Mouse (Mus musculus) spleen, adult 2 months (tissue): ENCODE measurements around the gene Tyrobp. TPM values are rescaled to one million over a fixed set of nuclear protein-coding genes. Genes with fewer than 3 reads are reported as not detected.

Experiments
- DNase-seq, 2 experiments: peaks; one replicate each; pipeline versions ENCODE4 v3.0.0 to v3.0.0-alpha.2; 2012 to 2021; ENCODE audit warnings: low spot score in 2 of 2, low read depth in 1 of 2
- H3K27ac ChIP-seq: fragments of 200-500 bp; 2 replicates; pipeline ENCODE4 v1.5.1; 2012; ENCODE audit warnings: low read length, inconsistent platforms; ENCODE audit not compliant: insufficient read depth
- H3K27me3 ChIP-seq: fragments of 200-500 bp; 2 replicates; pipeline ENCODE4 v1.6.1; 2012; ENCODE audit warnings: mild to moderate bottlenecking, moderate library complexity, low read length, inconsistent platforms; ENCODE audit not compliant: control insufficient read depth, insufficient read depth
- H3K36me3 ChIP-seq: fragments of 200-500 bp; 2 replicates; pipeline ENCODE4 v1.6.1; 2012; ENCODE audit warnings: mild to moderate bottlenecking, low read length, inconsistent platforms; ENCODE audit not compliant: control insufficient read depth, insufficient read depth
- H3K4me1 ChIP-seq: fragments of 200-500 bp; 2 replicates; pipeline ENCODE4 v1.6.1; 2011; ENCODE audit warnings: inconsistent platforms; ENCODE audit not compliant: control insufficient read depth, insufficient read depth, insufficient read length
- H3K4me3 ChIP-seq: fragments of 200-500 bp; 2 replicates; pipeline ENCODE4 v1.5.1; 2011; ENCODE audit warnings: mild to moderate bottlenecking, inconsistent platforms; ENCODE audit not compliant: insufficient read depth, insufficient read length; ENCODE audit errors: extremely low read depth
- CTCF ChIP-seq: fragments of 200-500 bp; IDR thresholded peaks from 2 replicates; pipeline ENCODE4 v1.5.1; 2011; ENCODE audit warnings: mild to moderate bottlenecking, inconsistent platforms; ENCODE audit not compliant: insufficient read depth, insufficient read length, insufficient replicate concordance; ENCODE audit errors: extremely low read depth
- POLR2A ChIP-seq: fragments of 200-500 bp; IDR thresholded peaks from 2 replicates; pipeline ENCODE4 v1.6.1; 2011; ENCODE audit warnings: low read depth, low read length, inconsistent platforms
- WGBS: fragments of 180-500 bp; shearing (Covaris S2); methylation state at CpG from one replicate; pipeline ENCODE4 v1.1.7; 2018; 5-methylcytosine and 5-hydroxymethylcytosine counted together
- polyA plus RNA-seq: library from polyadenylated mRNA; depleted of rRNA; stranded (reverse); fragments of >200 nt; gene quantifications from 2 replicates; pipeline ENCODE4 v1.2.3, GENCODE M21; 2012

Tyrobp gene
- polyA plus RNA-seq, 1 experiment = 569 TPM

GRCm38 (mm10) chr7:30436879-30437278, 23.3 kb downstream of the Tyrobp start:
- no peaks in the 10 kb centered on the region for H3K4me1 ChIP-seq
- WGBS = 18% methylated on average over 10 of the region's 10 CpGs
- no peaks in the 10 kb centered on the region for H3K36me3 ChIP-seq
- H3K4me3 ChIP-seq = no peak overlapping the region
- no peak for DNase-seq
- H3K27me3 ChIP-seq = peaks cover 2% of the 10 kb centered on the region; the same call in 1 of the 2 replicates
- no peak overlapping the region for H3K27ac ChIP-seq
- TF ChIP-seq CTCF = no peak
- no peak for TF ChIP-seq POLR2A

- no peaks in the 10 kb centered on the region for H3K36me3 ChIP-seq
- H3K4me1 ChIP-seq = peaks cover 3% of the 10 kb centered on the region; the same call in 1 of the 2 replicates
- 78% methylated on average over 13 of the region's 13 CpGs for WGBS
- TF ChIP-seq CTCF (no peak), POLR2A (no peak)
- no peak for DNase-seq
- H3K27me3 ChIP-seq = peaks cover 9% of the 10 kb centered on the region
- H3K27ac ChIP-seq = no peak overlapping the region
- H3K4me3 ChIP-seq = no peak overlapping the region
These were observed 26.2 kb downstream of the Tyrobp start for GRCm38 (mm10) chr7:30439734-30440133.

GRCm38 (mm10) chr7:30440697-30441096, 27.1 kb downstream of the Tyrobp start:
- Histone ChIP-seq H3K36me3 (no peaks in the 10 kb centered on the region), H3K27ac (no peak overlapping the region), H3K4me1 (peaks cover 6% of the 10 kb centered on the region), H3K4me3 (no peak overlapping the region), H3K27me3 (peaks cover 15% of the 10 kb centered on the region)
- TF ChIP-seq POLR2A (no peak), CTCF (peak; percentile 86)
- WGBS = 23% methylated on average over 4 of the region's 5 CpGs
- peak in 1 of 2 experiments; percentile 46 for DNase-seq

GRCm38 (mm10) chr7:30443696-30444095, 30.1 kb downstream of the Tyrobp start:
- no peak overlapping the region for H3K4me3 ChIP-seq
- no peak overlapping the region for H3K27ac ChIP-seq
- peaks cover 6% of the 10 kb centered on the region for H3K4me1 ChIP-seq
- H3K27me3 ChIP-seq = peaks cover 13% of the 10 kb centered on the region
- WGBS = 22% methylated on average over 9 of the region's 9 CpGs
- no peaks in the 10 kb centered on the region for H3K36me3 ChIP-seq
- TF ChIP-seq POLR2A (no peak), CTCF (no peak)
- no peak for DNase-seq

- Histone ChIP-seq H3K36me3 (no peaks in the 10 kb centered on the region), H3K4me3 (no peak overlapping the region), H3K27me3 (peaks cover 13% of the 10 kb centered on the region), H3K27ac (no peak overlapping the region), H3K4me1 (peaks cover 6% of the 10 kb centered on the region)
- TF ChIP-seq CTCF = no peak
- TF ChIP-seq POLR2A = no peak
- no peak for DNase-seq
- WGBS = 3% methylated on average over 38 of the region's 38 CpGs
These were observed 30.8 kb downstream of the Tyrobp start for GRCm38 (mm10) chr7:30444154-30444970.

- Histone ChIP-seq H3K4me1 (peaks cover 6% of the 10 kb centered on the region), H3K4me3 (peak within 1 kb of the TSS; percentile 48), H3K27ac (no peak within 1 kb of the TSS), H3K36me3 (no peaks in the 10 kb centered on the region), H3K27me3 (peaks cover 13% of the 10 kb centered on the region)
- WGBS = 3% methylated on average over 59 of the region's 72 CpGs
- no peak for TF ChIP-seq CTCF
- TF ChIP-seq POLR2A = no peak
- DNase-seq = peak in 1 of 2 experiments; percentile 33
These were observed 31.6 kb downstream of the Tyrobp start, which contains the start of gene Aplp1 for GRCm38 (mm10) chr7:30444971-30445751. Gene Aplp1, minus strand, starts transcription at chr7:30445535.
